Comparison of ENCODE assay signal across 24 mouse cellular contexts in genomic region chr2:146231485-146231884, GRCm38 (mm10). TPM values are rescaled to one million over a fixed set of nuclear protein-coding genes. Genes with fewer than 3 reads are reported as not detected.
DNase-seq lines count a peak whose midpoint lies in the region; ATAC-seq and TF ChIP-seq lines count a peak whose summit lies in the region.
"Had no signal": no experiment of that assay in that cellular context is flagged by ENCODE, and none has a peak within 500 bp of the region (broad histone marks: within the 10 kb centered on the region; RNA-seq: fewer than 3 reads in every experiment).

No protein-coding gene starts in this region.

- in situ Hi-C loops in CH12.LX (cut with MboI; ENCODE audit: low pct_ligation_motif_present, low pct_unique_long_range_greater_than_20kb, low sequenced_read_pairs) = loop anchor here (25.0 kb wide), 1 partner anchor 269 kb away; no protein-coding TSS in a partner anchor

- dilution Hi-C loops in CH12.LX (cut with MboI; ENCODE audit: extremely low pct_ligation_motif_present, extremely low pct_unique_long_range_greater_than_20kb, low sequenced_read_pairs) = no loop called here

- TF ChIP-seq POLR2A in CH12.LX (IDR thresholded peaks at IDR 0.05; ENCODE audit: low read depth, low read length) = no peak

- no peak overlapping the region for H3K4me2 ChIP-seq in CH12.LX (ENCODE audit: insufficient read depth, low read depth, poor library complexity, severe bottlenecking)

- ATAC-seq in frontal cortex, adult (ENCODE audit: low TSS enrichment) = peak; percentile 89
- ATAC-seq: activated CD4-positive, CD25-positive, alpha-beta regulatory T cell, adult 4 months; CD4-positive, CD25-positive, alpha-beta regulatory T cell, adult 4 months; Patski had no signal

- DNase-seq in frontal cortex, postnatal 36 days (ENCODE audit: low spot score in 2 of 2) = no peak
- DNase-seq in CH12.LX (ENCODE audit: extremely low read depth) = no peak
- peak; percentile 51 for DNase-seq in brain, adult 2 months (ENCODE audit: low read depth, low spot score)
- no peak for DNase-seq in lung, postnatal 25 days (ENCODE audit: low spot score)
- no peak for DNase-seq in thymus, postnatal 4 days
- DNase-seq: adrenal gland, adult 2 months; adrenal gland, adult 8-10 months; adrenal gland, postnatal 10 days; adrenal gland, postnatal 14 days; adrenal gland, postnatal 25 days; adrenal gland, postnatal 36 days; B cell, adult 2 months; cerebellum, adult 11 months; cerebellum, adult 11-12 months; cerebellum, adult 18-20 months; cerebellum, adult 2 months; cerebellum, adult 8-10 months had no signal

- H3K79me2 ChIP-seq in CH12.LX (replicated peaks; ENCODE audit: control insufficient read depth, extremely low read depth, insufficient read depth, poor library complexity, severe bottlenecking) = no peaks in the 10 kb centered on the region

- no peak overlapping the region for H3K27ac ChIP-seq in CH12.LX (ENCODE audit: insufficient read depth, low read depth)

- H3K36me3 ChIP-seq in CH12.LX (replicated peaks in 1 of 2; ENCODE audit: control insufficient read depth in 1 of 2, insufficient read depth in 1 of 2, low read length in 1 of 2) = no peaks in the 10 kb centered on the region
- H3K36me3 ChIP-seq: G1E had no signal

- H3K9me3 ChIP-seq in CH12.LX (replicated peaks; ENCODE audit: low read length) = peaks cover 2% of the 10 kb centered on the region
- H3K9me3 ChIP-seq: G1E had no signal

- TF ChIP-seq RAD21 in CH12.LX (IDR thresholded peaks at IDR 0.05; ENCODE audit: low read depth, low read length) = no peak

- TF ChIP-seq EP300 in CH12.LX (IDR thresholded peaks at IDR 0.05; ENCODE audit: low read length) = no peak

- no peak overlapping the region for H3K4me3 ChIP-seq in CH12.LX (replicated peaks in 1 of 3; ENCODE audit: low read depth in 2 of 3, low read length in 2 of 3, poor library complexity in 1 of 3)

- H3K4me1 ChIP-seq in CH12.LX (ENCODE audit: control insufficient read depth in 1 of 2, insufficient read depth in 2 of 2) = peaks cover 3 to 38% of the 10 kb centered on the region in 2 experiments

- H3K9ac ChIP-seq in CH12.LX (ENCODE audit: insufficient read depth, low read depth) = no peak overlapping the region

- no peak for TF ChIP-seq CTCF in CH12.LX (conservative IDR thresholded peaks at IDR 0.05 in 1 of 2, IDR thresholded peaks at IDR 0.05 in 1 of 2; ENCODE audit: low read depth in 2 of 2, low read length in 2 of 2)

- no peaks in the 10 kb centered on the region for H3K27me3 ChIP-seq in CH12.LX (replicated peaks)

TF ChIP-seq in CH12.LX, 34 proteins besides CTCF, POLR2A, EP300 and RAD21:
- no peak for TF ChIP-seq ZNF384 (IDR thresholded peaks at IDR 0.05; ENCODE audit: low read depth, low read length)
- 0 out of 2 replicates have a peak, but pooled peaks have one; percentile 10 for TF ChIP-seq ETS1 (conservative IDR thresholded peaks at IDR 0.05; ENCODE audit: low read depth, low read length)
- 0 out of 2 replicates have a peak, but pooled peaks have one; percentile 8 for TF ChIP-seq IRF4 (IDR thresholded peaks at IDR 0.05; ENCODE audit: low read depth, low read length)

RNA-seq across cellular contexts. Expression of gene Insm1, which starts 9.8 kb away (rescaled TPM):
- total RNA-seq in CH12.LX (2012; rRNA removed) = not detected in 2 replicates
- total RNA-seq in CH12.LX (2014; rRNA removed) = not detected in 2 replicates
- not detected in 2 replicates for polyA plus RNA-seq in CH12.LX (2012; ENCODE audit: insufficient read length, low read depth)
- total RNA-seq: MEL had no signal
- polyA plus RNA-seq: activated CD4-positive, CD25-positive, alpha-beta regulatory T cell, adult 4 months; C2C12; CD4-positive, CD25-positive, alpha-beta regulatory T cell, adult 4 months; G1E; Patski had no signal
